Mouse (Mus musculus) left cerebral cortex, adult 8-10 months (tissue): ENCODE results near the gene Senp5. TPM values are rescaled to one million over a fixed set of nuclear protein-coding genes. Genes with fewer than 3 reads are reported as not detected.

Source experiments
- DNase-seq, 2 experiments: peaks; one replicate each; pipeline ENCODE4 v3.0.0; 2022; ENCODE audit warnings: low spot score in 2 of 2
- total RNA-seq, 4 experiments: library from RNA; stranded (reverse); gene quantifications; 2 replicates each; pipeline ENCODE4 v1.2.4; 2022

Gene Senp5
- total RNA-seq, 4 experiments from 2014 or later, result 43.3 to 47.8 (median 44.2) TPM

GRCm38 (mm10) chr16:31943980-31944379, 59.1 kb downstream of the Senp5 start:
- DNase-seq, result peak; percentile 67 to 68

- no peak for DNase-seq
Observed at GRCm38 (mm10) chr16:31940586-31940985, 62.5 kb downstream of the Senp5 start.

- no peak for DNase-seq
Observed at GRCm38 (mm10) chr16:31938856-31939255, 64.2 kb downstream of the Senp5 start.

- no peak for DNase-seq
Observed at GRCm38 (mm10) chr16:31936568-31936967, 66.5 kb downstream of the Senp5 start.

GRCm38 (mm10) chr16:31935091-31935979, 67.8 kb downstream of the Senp5 start:
- peak in 1 of 2 experiments; percentile 44 for DNase-seq

GRCm38 (mm10) chr16:31934550-31935010, 68.5 kb downstream of the Senp5 start:
- DNase-seq, result no peak

- DNase-seq, result peak; percentile 53 to 63
Observed at GRCm38 (mm10) chr16:31933751-31934549, 69.1 kb downstream of the Senp5 start, which contains the start of gene Pigz. TSS of gene Pigz (plus strand) at chr16:31933851.

GRCm38 (mm10) chr16:31932840-31933697, 70.0 kb downstream of the Senp5 start:
- DNase-seq, result peak; percentile 82 to 95

GRCm38 (mm10) chr16:31932255-31932654, 70.8 kb downstream of the Senp5 start:
- peak in 1 of 2 experiments; percentile 28 for DNase-seq

GRCm38 (mm10) chr16:31931330-31931729, 71.8 kb downstream of the Senp5 start:
- peak; percentile 30 to 55 for DNase-seq

GRCm38 (mm10) chr16:31927412-31927811, 75.7 kb downstream of the Senp5 start:
- no peak for DNase-seq

GRCm38 (mm10) chr16:31926547-31927182, 76.4 kb downstream of the Senp5 start:
- no peak for DNase-seq

- no peak for DNase-seq
Observed at GRCm38 (mm10) chr16:31926091-31926490, 77.0 kb downstream of the Senp5 start.

- DNase-seq, result no peak
Observed at GRCm38 (mm10) chr16:31924368-31924767, 78.7 kb downstream of the Senp5 start.

GRCm38 (mm10) chr16:31918248-31918724, 84.8 kb downstream of the Senp5 start:
- DNase-seq, result peak; percentile 78 to 80

- no peak for DNase-seq
Observed at GRCm38 (mm10) chr16:31917776-31918175, 85.3 kb downstream of the Senp5 start.

GRCm38 (mm10) chr16:31910281-31910847, 92.7 kb downstream of the Senp5 start:
- no peak for DNase-seq
